Mouse (Mus musculus): ENCODE results near the gene Scrg1. TPM values are rescaled to one million over a fixed set of nuclear protein-coding genes. Genes with fewer than 3 reads are reported as not detected.
A peak's percentile ranks its signal among the peaks of the same experiment; 100 is the strongest.
"Not testable (repeated sequence)": the region's sequence is repeated elsewhere in the genome, so short reads cannot be mapped to it uniquely, and the experiment has no call there.

Gene Scrg1
- polyA plus RNA-seq, 1 experiment from 2014 or later, result not detected

DNA sequence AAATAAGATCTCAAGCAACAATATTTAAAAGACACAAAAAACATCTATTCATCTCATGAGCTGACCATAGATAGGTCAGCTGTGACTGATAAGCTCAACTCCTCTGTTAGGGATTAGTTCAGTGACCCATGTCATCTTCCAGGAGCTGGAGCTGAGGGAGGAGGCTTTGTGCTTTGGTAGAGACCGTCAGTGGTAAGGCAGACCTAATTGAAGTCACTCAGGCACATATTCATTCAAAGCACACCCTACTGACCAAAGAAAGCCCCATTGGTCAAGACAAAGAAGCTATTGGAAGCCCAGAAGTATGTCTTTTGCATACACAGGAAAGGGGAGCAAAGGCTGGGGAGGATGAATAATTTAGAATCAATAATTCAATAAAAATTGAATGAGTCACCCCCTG, 27.2 kb upstream of the Scrg1 start:
- ATAC-seq (replicated peaks; ENCODE audit: low FRiP score), result no peak
- Histone ChIP-seq H3K27ac (ENCODE audit: low read depth, low read length) (no peak overlapping the region), H3K27me3 (replicated peaks; ENCODE audit: control insufficient read depth, insufficient read depth, low read length) (no peaks in the 10 kb centered on the region), H3K4me1 (replicated peaks; ENCODE audit: control insufficient read depth, insufficient read depth, low read length) (no peaks in the 10 kb centered on the region), H3K4me2 (no peak overlapping the region), H3K9ac (ENCODE audit: low read depth, low read length) (no peak overlapping the region), H3K9me3 (ENCODE audit: control insufficient read depth, low read length) (no peaks in the 10 kb centered on the region), H3K4me3 (ENCODE audit: low read depth, low read length) (no peak overlapping the region), H3K36me3 (ENCODE audit: control insufficient read depth, insufficient read depth, low read length) (no peaks in the 10 kb centered on the region)
- DNase-seq (ENCODE audit: low spot score), result no peak
- 29% methylated on average over 1 of the region's 1 CpGs for WGBS

DNA sequence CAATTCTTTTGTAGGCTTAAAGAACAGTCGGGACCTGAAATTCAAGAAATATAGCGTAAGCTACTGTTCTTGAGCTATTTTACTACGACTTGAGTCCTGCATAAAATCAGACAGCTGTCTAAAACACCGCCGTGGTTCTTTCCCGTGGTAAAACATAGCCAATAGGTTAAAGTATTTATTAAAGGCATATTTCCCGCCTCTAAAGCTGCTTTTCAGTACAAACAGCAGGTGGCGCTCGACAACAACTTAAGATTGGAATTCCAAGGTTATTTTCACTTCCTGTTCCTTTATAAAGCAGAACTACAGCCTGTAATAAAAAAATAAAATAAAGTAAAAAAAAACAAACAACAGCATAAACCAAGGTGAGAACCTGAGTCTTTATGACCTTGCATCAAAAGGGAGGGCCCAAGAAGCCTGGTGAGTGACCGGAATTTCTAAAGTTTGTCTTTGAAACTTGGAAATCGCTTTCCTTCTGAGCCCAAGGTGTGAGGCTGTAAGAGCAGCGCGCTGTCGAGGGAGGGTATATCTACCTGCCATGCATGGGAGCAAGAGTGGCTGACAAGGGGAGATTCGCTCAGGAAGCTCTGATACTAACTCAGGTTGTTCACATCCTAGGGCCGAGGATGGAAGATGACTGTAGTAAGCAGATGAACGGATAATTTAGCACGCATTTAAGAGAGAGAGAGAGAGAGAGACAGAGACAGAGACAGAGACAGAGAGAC, 26.4 kb upstream of the Scrg1 start:
- Histone ChIP-seq H3K4me1 (replicated peaks; ENCODE audit: control insufficient read depth, insufficient read depth, low read length) (no peaks in the 10 kb centered on the region), H3K4me3 (ENCODE audit: low read depth, low read length) (no peak overlapping the region), H3K27me3 (replicated peaks; ENCODE audit: control insufficient read depth, insufficient read depth, low read length) (no peaks in the 10 kb centered on the region), H3K9ac (ENCODE audit: low read depth, low read length) (no peak overlapping the region), H3K36me3 (ENCODE audit: control insufficient read depth, insufficient read depth, low read length) (no peaks in the 10 kb centered on the region), H3K4me2 (no peak overlapping the region; the same call in 1 of the 2 replicates), H3K27ac (ENCODE audit: low read depth, low read length) (no peak overlapping the region), H3K9me3 (ENCODE audit: control insufficient read depth, low read length) (no peaks in the 10 kb centered on the region)
- 40% methylated on average over 18 of the region's 18 CpGs for WGBS
- no peak for ATAC-seq (replicated peaks; ENCODE audit: low FRiP score)
- peak; percentile 48 for DNase-seq (ENCODE audit: low spot score)

DNA sequence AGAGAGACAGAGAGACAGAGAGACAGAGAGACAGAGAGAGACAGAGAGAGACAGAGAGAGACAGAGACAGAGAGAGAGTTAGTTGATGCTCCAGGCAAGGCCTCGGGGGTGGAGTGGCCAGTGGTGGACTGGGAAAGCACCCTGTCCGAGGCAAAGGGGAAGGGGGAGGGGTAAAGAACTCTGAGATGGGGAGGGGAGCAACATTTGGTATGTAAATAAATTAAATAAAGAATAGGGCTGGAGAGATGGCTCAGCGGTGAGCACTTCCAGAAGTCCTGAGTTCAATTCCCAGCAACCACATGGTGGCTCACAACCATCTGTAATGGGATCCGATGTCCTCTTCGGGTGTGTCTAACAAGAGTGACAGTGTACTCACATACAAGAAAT, 25.8 kb upstream of the Scrg1 start:
- WGBS, result 68% methylated on average over 5 of the region's 5 CpGs
- not testable (repeated sequence) for ATAC-seq (replicated peaks; ENCODE audit: low FRiP score); H3K36me3 ChIP-seq (ENCODE audit: control insufficient read depth, insufficient read depth, low read length); H3K27ac ChIP-seq (ENCODE audit: low read depth, low read length); H3K4me2 ChIP-seq; H3K4me3 ChIP-seq (ENCODE audit: low read depth, low read length); DNase-seq (ENCODE audit: low spot score); H3K4me1 ChIP-seq (replicated peaks; ENCODE audit: control insufficient read depth, insufficient read depth, low read length); H3K9ac ChIP-seq (ENCODE audit: low read depth, low read length); H3K9me3 ChIP-seq (ENCODE audit: control insufficient read depth, low read length); H3K27me3 ChIP-seq (replicated peaks; ENCODE audit: control insufficient read depth, insufficient read depth, low read length)

DNA sequence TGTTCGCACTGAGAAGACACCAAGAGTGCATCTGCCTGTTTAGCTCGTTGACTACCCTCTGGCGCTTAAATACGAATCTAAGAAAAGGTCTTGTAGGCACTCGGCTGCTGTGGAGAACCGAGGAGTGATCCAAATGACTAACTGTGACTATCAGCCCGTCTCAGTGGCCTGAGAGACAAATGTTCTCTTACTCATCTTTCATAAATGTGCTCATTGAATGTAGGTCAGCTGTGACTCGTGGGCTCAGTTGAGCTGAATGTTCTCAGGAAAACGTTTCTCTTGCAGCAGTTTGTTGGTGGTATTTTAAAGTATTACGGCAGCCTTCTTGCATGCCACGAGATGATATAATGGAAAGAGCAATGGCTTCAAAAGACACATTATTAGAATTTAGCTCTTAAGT, 24.8 kb upstream of the Scrg1 start:
- ATAC-seq (replicated peaks; ENCODE audit: low FRiP score) (no peak), DNase-seq (ENCODE audit: low spot score) (no peak)

DNA sequence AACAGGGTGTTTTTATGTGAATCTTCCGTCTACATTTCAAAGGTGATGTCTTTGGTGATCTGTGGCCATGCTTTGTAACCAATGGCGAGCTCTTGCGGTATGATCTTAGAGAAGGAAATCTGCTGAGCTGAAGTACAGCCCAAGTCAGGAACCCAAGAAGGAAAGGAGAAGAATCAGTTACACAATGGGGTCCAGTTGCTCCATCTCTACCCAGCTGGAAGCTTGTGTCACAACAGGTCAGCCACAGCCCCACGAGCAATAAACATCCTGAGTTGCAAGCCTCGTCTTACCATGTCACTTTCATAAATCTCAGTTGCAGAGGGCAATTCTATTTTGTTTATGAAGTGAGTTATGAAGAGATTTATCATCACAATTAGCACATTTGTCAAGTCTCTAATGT, 22.9 kb upstream of the Scrg1 start:
- no peak overlapping the region for H3K4me3 ChIP-seq (ENCODE audit: low read depth, low read length)
- H3K27me3 ChIP-seq (replicated peaks; ENCODE audit: control insufficient read depth, insufficient read depth, low read length), result no peaks in the 10 kb centered on the region
- no peak overlapping the region for H3K9ac ChIP-seq (ENCODE audit: low read depth, low read length)
- no peak for DNase-seq (ENCODE audit: low spot score)
- no peak overlapping the region for H3K4me2 ChIP-seq
- H3K9me3 ChIP-seq (ENCODE audit: control insufficient read depth, low read length), result no peaks in the 10 kb centered on the region
- H3K4me1 ChIP-seq (replicated peaks; ENCODE audit: control insufficient read depth, insufficient read depth, low read length), result no peaks in the 10 kb centered on the region
- H3K27ac ChIP-seq (ENCODE audit: low read depth, low read length), result no peak overlapping the region
- WGBS, result 79% methylated on average over 5 of the region's 5 CpGs
- ATAC-seq (replicated peaks; ENCODE audit: low FRiP score), result no peak
- H3K36me3 ChIP-seq (ENCODE audit: control insufficient read depth, insufficient read depth, low read length), result no peaks in the 10 kb centered on the region

More for the DNA sequence above, 24.8 kb upstream of the Scrg1 start:
- Histone ChIP-seq H3K9me3 (ENCODE audit: control insufficient read depth, low read length) (no peaks in the 10 kb centered on the region), H3K4me2 (no peak overlapping the region), H3K36me3 (ENCODE audit: control insufficient read depth, insufficient read depth, low read length) (no peaks in the 10 kb centered on the region), H3K9ac (ENCODE audit: low read depth, low read length) (no peak overlapping the region), H3K27me3 (replicated peaks; ENCODE audit: control insufficient read depth, insufficient read depth, low read length) (no peaks in the 10 kb centered on the region), H3K4me1 (replicated peaks; ENCODE audit: control insufficient read depth, insufficient read depth, low read length) (no peaks in the 10 kb centered on the region), H3K4me3 (ENCODE audit: low read depth, low read length) (no peak overlapping the region), H3K27ac (ENCODE audit: low read depth, low read length) (no peak overlapping the region)
- 80% methylated on average over 11 of the region's 11 CpGs for WGBS

DNA sequence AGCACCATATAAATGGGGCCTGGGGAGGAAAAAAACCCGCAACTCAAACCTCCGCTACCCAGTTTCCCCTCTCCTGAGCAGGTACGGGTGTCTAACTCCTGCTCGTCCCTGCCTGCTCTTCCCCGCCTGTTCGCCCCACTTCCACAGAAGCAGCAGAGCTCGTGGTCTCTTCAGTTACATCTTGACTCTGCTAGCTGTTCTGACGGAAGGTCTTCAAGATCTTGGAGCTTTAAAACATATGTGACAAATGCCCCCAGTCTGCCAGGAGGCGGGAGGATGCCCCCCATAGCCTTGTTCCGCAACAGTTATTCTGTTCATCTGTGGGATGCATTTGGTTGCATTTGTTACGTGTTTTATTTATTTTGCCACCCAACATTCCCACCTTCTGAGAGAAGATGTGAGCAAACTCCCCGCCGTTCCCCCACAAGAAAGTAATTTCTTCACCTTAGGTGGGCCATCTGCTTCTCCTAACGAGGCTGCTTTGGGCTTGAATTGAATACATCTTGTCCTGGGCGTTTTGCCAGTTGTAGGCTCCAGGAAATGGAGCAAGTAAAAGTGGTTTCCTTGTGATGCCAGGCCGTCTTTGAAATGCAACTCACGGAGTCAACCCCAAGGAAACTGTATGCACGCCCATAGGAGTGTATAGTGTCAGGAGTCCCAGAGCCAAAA, 19.8 kb upstream of the Scrg1 start:
- H3K36me3 ChIP-seq (ENCODE audit: control insufficient read depth, insufficient read depth, low read length), result no peaks in the 10 kb centered on the region
- DNase-seq (ENCODE audit: low spot score) (no peak), ATAC-seq (replicated peaks; ENCODE audit: low FRiP score) (no peak)
- H3K4me2 ChIP-seq, result no peak overlapping the region
- no peaks in the 10 kb centered on the region for H3K9me3 ChIP-seq (ENCODE audit: control insufficient read depth, low read length)
- H3K4me3 ChIP-seq (ENCODE audit: low read depth, low read length), result no peak overlapping the region
- no peaks in the 10 kb centered on the region for H3K27me3 ChIP-seq (replicated peaks; ENCODE audit: control insufficient read depth, insufficient read depth, low read length)
- no peak overlapping the region for H3K27ac ChIP-seq (ENCODE audit: low read depth, low read length)
- H3K4me1 ChIP-seq (replicated peaks; ENCODE audit: control insufficient read depth, insufficient read depth, low read length), result no peaks in the 10 kb centered on the region
- no peak overlapping the region for H3K9ac ChIP-seq (ENCODE audit: low read depth, low read length)
- 62% methylated on average over 18 of the region's 18 CpGs for WGBS

DNA sequence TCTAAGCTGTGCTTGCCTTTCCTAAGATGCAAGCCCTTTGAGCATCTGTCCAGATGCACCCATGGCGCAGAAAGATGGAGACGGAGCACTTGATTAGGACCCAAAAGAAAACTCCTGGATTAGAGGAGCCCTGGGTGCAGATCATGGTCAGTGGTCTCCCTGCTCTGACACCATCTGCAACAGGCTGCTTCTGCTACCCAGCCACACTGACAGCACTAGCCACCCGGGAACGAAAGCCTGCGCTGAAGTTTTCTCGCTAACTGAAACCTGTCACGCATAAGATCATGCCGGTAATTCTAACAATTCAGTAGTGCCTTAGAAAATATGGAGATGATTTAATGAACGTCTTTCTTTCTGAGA, 19.3 kb upstream of the Scrg1 start:
- H3K4me1 ChIP-seq (replicated peaks; ENCODE audit: control insufficient read depth, insufficient read depth, low read length), result no peaks in the 10 kb centered on the region
- DNase-seq (ENCODE audit: low spot score), result no peak
- no peak overlapping the region for H3K4me3 ChIP-seq (ENCODE audit: low read depth, low read length)
- H3K4me2 ChIP-seq, result no peak overlapping the region
- no peak overlapping the region for H3K27ac ChIP-seq (ENCODE audit: low read depth, low read length)
- H3K9ac ChIP-seq (ENCODE audit: low read depth, low read length), result no peak overlapping the region
- no peaks in the 10 kb centered on the region for H3K9me3 ChIP-seq (ENCODE audit: control insufficient read depth, low read length)
- WGBS, result 84% methylated on average over 9 of the region's 9 CpGs
- H3K36me3 ChIP-seq (ENCODE audit: control insufficient read depth, insufficient read depth, low read length), result no peaks in the 10 kb centered on the region
- ATAC-seq (replicated peaks; ENCODE audit: low FRiP score), result no peak
- H3K27me3 ChIP-seq (replicated peaks; ENCODE audit: control insufficient read depth, insufficient read depth, low read length), result no peaks in the 10 kb centered on the region

DNA sequence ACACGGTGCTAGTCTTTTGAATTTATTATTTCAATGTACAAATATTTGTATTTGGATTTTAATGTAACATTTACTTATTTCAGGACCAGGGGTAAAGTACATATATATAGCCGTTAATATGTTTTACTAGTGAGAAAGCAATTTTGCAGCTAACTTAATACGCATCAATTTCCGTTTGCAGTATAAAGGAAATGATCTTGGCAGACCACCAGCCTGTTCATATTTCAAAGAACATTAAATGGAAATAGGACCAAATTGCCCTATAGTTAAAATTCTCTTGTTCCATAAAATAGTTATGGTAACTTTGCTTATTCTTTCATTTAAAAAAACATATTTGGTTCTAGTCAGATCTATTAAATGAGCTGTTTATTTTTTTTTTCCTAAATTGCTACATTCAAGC, 14.6 kb upstream of the Scrg1 start:
- no peak overlapping the region for H3K4me3 ChIP-seq (ENCODE audit: low read depth, low read length)
- no peak overlapping the region for H3K27ac ChIP-seq (ENCODE audit: low read depth, low read length)
- H3K9ac ChIP-seq (ENCODE audit: low read depth, low read length), result no peak overlapping the region
- no peaks in the 10 kb centered on the region for H3K9me3 ChIP-seq (ENCODE audit: control insufficient read depth, low read length)
- 86% methylated on average over 4 of the region's 4 CpGs for WGBS
- H3K4me1 ChIP-seq (replicated peaks; ENCODE audit: control insufficient read depth, insufficient read depth, low read length), result no peaks in the 10 kb centered on the region
- no peaks in the 10 kb centered on the region for H3K27me3 ChIP-seq (replicated peaks; ENCODE audit: control insufficient read depth, insufficient read depth, low read length)
- DNase-seq (ENCODE audit: low spot score) (no peak), ATAC-seq (replicated peaks; ENCODE audit: low FRiP score) (no peak)
- no peaks in the 10 kb centered on the region for H3K36me3 ChIP-seq (ENCODE audit: control insufficient read depth, insufficient read depth, low read length)
- no peak overlapping the region for H3K4me2 ChIP-seq

DNA sequence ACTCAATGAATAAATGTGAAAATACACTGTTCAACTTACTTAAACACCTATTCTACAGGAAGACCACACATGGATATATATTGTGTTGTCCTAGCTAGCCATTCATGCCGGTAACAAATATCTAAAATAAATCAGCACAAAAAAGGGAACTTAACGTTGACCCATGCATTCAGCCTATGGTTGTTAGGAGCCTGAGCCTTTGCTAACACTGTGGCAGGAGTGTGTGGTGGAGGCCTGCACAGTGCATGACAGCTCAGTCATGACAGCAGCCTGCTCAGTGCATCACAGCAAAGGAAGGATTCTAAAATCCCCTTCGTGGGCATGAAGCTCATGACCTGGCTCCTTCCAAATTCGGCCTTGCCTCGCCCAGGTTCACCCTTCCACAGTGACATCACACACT, 14.2 kb upstream of the Scrg1 start:
- no peak overlapping the region for H3K9ac ChIP-seq (ENCODE audit: low read depth, low read length)
- 73% methylated on average over 5 of the region's 5 CpGs for WGBS

More for the DNA sequence above, 14.2 kb upstream of the Scrg1 start:
- H3K36me3 ChIP-seq (ENCODE audit: control insufficient read depth, insufficient read depth, low read length), result no peaks in the 10 kb centered on the region
- no peak for DNase-seq (ENCODE audit: low spot score)
- H3K27me3 ChIP-seq (replicated peaks; ENCODE audit: control insufficient read depth, insufficient read depth, low read length), result no peaks in the 10 kb centered on the region
- no peak for ATAC-seq (replicated peaks; ENCODE audit: low FRiP score)
- H3K27ac ChIP-seq (ENCODE audit: low read depth, low read length), result no peak overlapping the region
- no peak overlapping the region for H3K4me3 ChIP-seq (ENCODE audit: low read depth, low read length)
- no peaks in the 10 kb centered on the region for H3K4me1 ChIP-seq (replicated peaks; ENCODE audit: control insufficient read depth, insufficient read depth, low read length)
- H3K9me3 ChIP-seq (ENCODE audit: control insufficient read depth, low read length), result no peaks in the 10 kb centered on the region
- H3K4me2 ChIP-seq, result no peak overlapping the region

Measured in liver, embryonic 11.5 days (tissue).